Mouse (Mus musculus): ENCODE measurements around the gene Mecom. TPM values are rescaled to one million over a fixed set of nuclear protein-coding genes. Genes with fewer than 3 reads are reported as not detected.
"Not testable (repeated sequence)": the region's sequence is repeated elsewhere in the genome, so short reads cannot be mapped to it uniquely, and the experiment has no call there.

Gene Mecom
- polyA plus RNA-seq, 1 experiment, result 0.02 TPM

DNA sequence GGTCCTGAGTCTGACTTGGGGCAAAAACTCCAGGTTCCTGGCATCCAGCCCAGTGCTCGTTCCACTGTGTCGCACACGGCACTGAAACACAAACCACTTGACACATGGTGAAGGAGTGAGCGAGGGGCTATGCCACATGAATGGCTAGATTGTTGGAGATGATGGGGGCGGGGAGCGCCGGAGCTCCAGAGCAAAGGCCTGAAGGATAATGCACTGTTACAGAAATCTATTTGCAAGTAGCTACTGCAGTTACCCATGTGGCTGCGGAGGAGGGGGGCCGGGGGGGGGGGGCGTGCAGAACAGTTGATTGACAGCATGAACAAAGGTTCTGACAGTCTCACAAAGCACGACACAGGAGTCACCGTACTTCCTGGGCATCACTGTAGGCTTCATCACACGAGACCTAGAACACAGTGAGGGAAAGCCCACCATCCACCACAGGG, 320.9 kb downstream of the Mecom start:
- Histone ChIP-seq H3K36me3 (ENCODE audit: control insufficient read depth) (no peaks in the 10 kb centered on the region), H3K9me3 (ENCODE audit: control insufficient read depth, low read length) (no peaks in the 10 kb centered on the region), H3K4me1 (ENCODE audit: control insufficient read depth) (no peaks in the 10 kb centered on the region), H3K27me3 (ENCODE audit: control insufficient read depth) (no peaks in the 10 kb centered on the region), H3K4me3 (replicated peaks) (no peak overlapping the region)
- no peak for TF ChIP-seq GATA1 (IDR thresholded peaks at IDR 0.05; ENCODE audit: low read length)
- no peak for TF ChIP-seq TAL1 (IDR thresholded peaks at IDR 0.05; ENCODE audit: low read length)

DNA sequence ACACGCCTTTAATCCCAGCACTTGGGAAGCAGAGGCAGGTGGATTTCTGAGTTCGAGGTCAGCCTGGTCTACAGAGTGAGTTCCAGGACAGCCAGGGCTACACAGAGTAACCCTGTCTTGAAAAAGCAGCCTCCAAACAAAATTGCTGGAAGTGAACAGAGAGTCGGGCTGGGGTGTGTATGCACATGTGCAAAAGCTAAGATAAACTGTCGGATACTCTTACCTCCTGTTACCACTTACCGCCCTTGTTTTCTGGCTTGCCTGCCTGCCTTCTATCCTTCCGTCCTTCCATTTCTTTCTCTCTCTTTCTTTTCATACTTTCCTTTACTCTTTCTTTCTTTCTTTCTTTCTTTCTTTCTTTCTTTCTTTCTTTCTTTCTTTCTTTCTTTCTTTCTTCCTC, 322.6 kb downstream of the Mecom start:
- not testable (repeated sequence) for H3K4me3 ChIP-seq (replicated peaks); H3K27me3 ChIP-seq (ENCODE audit: control insufficient read depth)

DNA sequence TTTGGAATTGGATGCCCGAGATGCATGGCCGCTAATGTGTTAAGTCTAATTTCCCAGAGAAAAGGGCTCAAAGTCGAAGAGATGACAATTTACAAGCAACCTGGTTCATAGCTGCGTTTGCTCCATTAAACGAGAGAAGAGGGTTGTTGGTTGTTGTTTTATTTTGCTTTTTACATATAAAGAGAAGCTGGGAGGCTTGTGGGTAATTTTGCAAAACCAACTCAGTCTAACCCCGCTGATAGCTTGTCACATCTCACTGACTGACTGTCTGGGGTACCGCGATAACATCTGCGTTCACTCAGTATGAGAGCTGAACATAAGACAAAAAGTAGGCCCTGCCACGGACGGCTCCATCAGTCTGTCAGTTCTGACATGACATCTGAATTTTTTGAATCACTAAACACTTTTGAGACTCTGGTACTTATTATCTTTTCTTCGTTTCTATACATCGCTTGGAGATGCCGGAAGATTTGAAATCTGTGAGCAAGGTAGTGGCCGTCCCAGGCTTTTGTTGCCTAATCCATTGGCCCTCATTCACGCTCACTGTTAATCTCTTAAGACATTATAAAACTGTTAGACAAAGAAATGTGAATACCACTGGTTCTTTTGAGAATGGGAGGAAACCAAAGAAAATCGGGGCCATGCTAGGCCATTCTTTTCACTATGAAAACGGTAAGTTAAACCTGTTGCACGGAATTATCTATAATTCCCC, 327.0 kb downstream of the Mecom start:
- H3K36me3 ChIP-seq (ENCODE audit: control insufficient read depth), result no peaks in the 10 kb centered on the region
- peaks cover 18% of the 10 kb centered on the region for H3K27me3 ChIP-seq (ENCODE audit: control insufficient read depth)
- H3K4me1 ChIP-seq (ENCODE audit: control insufficient read depth), result no peaks in the 10 kb centered on the region
- H3K4me3 ChIP-seq (replicated peaks), result no peak overlapping the region
- H3K9me3 ChIP-seq (ENCODE audit: control insufficient read depth, low read length), result no peaks in the 10 kb centered on the region
- TF ChIP-seq GATA1 (IDR thresholded peaks at IDR 0.05; ENCODE audit: low read length) (no peak), TAL1 (IDR thresholded peaks at IDR 0.05; ENCODE audit: low read length) (no peak)

More for the DNA sequence above, 322.6 kb downstream of the Mecom start:
- H3K36me3 ChIP-seq (ENCODE audit: control insufficient read depth); H3K9me3 ChIP-seq (ENCODE audit: control insufficient read depth, low read length); H3K4me1 ChIP-seq (ENCODE audit: control insufficient read depth): not testable (repeated sequence)

DNA sequence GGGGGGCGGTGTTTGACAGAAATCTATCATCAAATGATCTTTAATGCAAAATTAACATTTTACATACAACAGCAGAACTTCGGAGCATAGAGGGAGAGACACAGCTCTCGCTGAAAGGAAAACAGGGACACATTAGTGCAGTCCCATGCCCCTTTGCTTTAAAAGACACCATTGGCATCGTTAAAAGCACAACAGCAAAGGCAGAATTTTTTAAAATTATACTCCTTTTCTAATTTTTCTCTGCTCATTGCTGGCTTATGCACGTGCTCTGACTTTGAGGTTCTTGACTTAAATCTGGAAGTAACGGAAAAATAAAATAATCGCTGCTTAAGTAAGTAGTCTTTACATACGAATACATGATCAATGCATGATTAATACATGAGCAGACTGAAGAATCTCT, 327.9 kb downstream of the Mecom start:
- Histone ChIP-seq H3K27me3 (ENCODE audit: control insufficient read depth) (peaks cover 18% of the 10 kb centered on the region), H3K4me1 (ENCODE audit: control insufficient read depth) (no peaks in the 10 kb centered on the region), H3K9me3 (ENCODE audit: control insufficient read depth, low read length) (no peaks in the 10 kb centered on the region), H3K4me3 (replicated peaks) (no peak overlapping the region), H3K36me3 (ENCODE audit: control insufficient read depth) (no peaks in the 10 kb centered on the region)
- no peak for TF ChIP-seq TAL1 (IDR thresholded peaks at IDR 0.05; ENCODE audit: low read length)
- TF ChIP-seq GATA1 (IDR thresholded peaks at IDR 0.05; ENCODE audit: low read length), result no peak

DNA sequence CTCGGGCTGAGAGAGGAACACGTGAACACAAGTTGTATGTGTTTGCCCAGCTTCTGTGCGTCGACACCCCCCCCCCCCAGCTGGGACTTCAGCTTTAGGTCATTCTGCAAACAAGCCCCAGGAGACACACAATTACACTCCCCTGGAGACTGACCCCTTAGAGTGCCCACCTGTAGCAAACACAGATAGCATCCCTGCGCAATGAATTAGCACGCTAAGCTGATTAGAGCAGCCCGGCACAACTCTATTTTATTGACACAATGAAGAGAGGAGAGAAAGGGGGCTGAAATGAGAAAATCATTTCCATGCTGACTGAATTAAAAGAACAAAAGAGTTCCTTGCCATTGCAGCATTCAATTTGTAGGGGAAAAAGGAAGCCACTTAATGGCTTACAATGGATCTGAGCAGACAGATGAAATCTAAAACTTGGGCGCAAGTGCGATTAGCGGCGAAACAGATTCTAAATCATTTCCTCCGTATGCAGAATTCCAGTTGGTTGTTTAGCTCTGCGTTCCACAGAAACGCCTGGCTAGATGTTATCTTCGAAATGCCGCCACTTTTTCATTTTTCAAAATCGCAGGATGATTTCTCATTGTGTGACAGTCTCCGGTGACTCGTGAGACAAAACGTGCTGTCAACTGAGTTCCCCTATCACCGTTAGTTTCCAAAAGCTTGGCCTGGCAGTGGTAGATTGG, 328.5 kb downstream of the Mecom start:
- no peaks in the 10 kb centered on the region for H3K9me3 ChIP-seq (ENCODE audit: control insufficient read depth, low read length)
- no peaks in the 10 kb centered on the region for H3K36me3 ChIP-seq (ENCODE audit: control insufficient read depth)
- H3K27me3 ChIP-seq (ENCODE audit: control insufficient read depth), result peaks cover 18% of the 10 kb centered on the region
- no peak for TF ChIP-seq GATA1 (IDR thresholded peaks at IDR 0.05; ENCODE audit: low read length)
- no peak for TF ChIP-seq TAL1 (IDR thresholded peaks at IDR 0.05; ENCODE audit: low read length)
- H3K4me3 ChIP-seq (replicated peaks), result no peak overlapping the region
- H3K4me1 ChIP-seq (ENCODE audit: control insufficient read depth), result no peaks in the 10 kb centered on the region

DNA sequence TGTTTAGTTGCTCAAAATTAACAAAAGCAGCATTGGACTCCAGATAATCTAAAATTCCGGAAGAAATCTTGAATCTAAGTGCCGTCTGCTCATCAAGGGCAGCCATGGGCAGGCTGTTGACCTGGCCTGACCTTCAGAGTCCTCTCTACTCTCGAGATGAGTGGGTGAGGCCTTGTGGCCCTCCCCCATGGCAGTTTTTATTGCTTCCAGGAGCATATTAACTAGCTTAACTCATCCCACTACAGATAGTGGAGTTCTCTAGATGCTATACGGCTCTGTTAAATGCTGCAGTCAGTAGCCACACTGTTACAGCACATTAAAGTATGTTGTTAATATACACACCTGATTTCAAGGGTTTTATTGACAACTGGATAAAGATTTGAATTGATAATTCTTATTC, 333.2 kb downstream of the Mecom start:
- TF ChIP-seq GATA1 (IDR thresholded peaks at IDR 0.05; ENCODE audit: low read length) (no peak), TAL1 (IDR thresholded peaks at IDR 0.05; ENCODE audit: low read length) (no peak)

DNA sequence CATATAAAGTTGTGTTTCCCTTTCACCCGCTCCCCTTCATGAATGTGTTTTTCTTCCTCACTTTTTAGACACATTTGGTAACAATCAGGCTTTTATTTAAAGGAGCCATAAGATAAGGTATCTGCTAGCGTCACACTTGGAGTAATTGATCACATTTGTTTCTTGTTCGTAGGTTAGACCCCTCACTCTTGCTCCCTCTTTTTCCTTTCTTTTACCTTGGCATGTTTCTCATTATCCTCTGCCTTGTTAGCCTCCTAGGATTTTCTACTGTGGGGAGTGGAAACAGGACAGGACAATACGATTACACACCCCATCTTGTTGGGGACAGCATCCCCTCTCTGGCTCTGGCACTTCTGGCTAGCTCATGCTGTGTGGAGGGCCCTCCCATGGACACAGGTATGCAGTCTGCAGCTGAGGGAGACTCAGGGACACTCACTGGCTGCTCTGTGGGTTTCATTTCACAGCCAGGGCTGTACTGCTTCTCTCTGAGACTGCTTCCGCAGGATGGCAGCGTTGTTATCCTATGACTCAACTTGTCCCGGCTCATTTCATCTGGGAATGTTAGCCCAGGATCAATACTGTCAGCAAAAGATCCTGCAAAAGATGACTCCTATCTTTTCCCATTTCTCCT, 334.2 kb downstream of the Mecom start:
- Histone ChIP-seq H3K4me1 (ENCODE audit: control insufficient read depth) (no peaks in the 10 kb centered on the region), H3K4me3 (replicated peaks) (no peak overlapping the region), H3K9me3 (ENCODE audit: control insufficient read depth, low read length) (no peaks in the 10 kb centered on the region), H3K27me3 (ENCODE audit: control insufficient read depth) (peaks cover 2% of the 10 kb centered on the region; the same call in 1 of the 2 replicates), H3K36me3 (ENCODE audit: control insufficient read depth) (no peaks in the 10 kb centered on the region)
- no peak for TF ChIP-seq GATA1 (IDR thresholded peaks at IDR 0.05; ENCODE audit: low read length)
- TF ChIP-seq TAL1 (IDR thresholded peaks at IDR 0.05; ENCODE audit: low read length), result no peak

More for the DNA sequence above, 333.2 kb downstream of the Mecom start:
- Histone ChIP-seq H3K9me3 (ENCODE audit: control insufficient read depth, low read length) (no peaks in the 10 kb centered on the region), H3K27me3 (ENCODE audit: control insufficient read depth) (peaks cover 12% of the 10 kb centered on the region), H3K4me3 (replicated peaks) (no peak overlapping the region), H3K4me1 (ENCODE audit: control insufficient read depth) (no peaks in the 10 kb centered on the region), H3K36me3 (ENCODE audit: control insufficient read depth) (no peaks in the 10 kb centered on the region)

DNA sequence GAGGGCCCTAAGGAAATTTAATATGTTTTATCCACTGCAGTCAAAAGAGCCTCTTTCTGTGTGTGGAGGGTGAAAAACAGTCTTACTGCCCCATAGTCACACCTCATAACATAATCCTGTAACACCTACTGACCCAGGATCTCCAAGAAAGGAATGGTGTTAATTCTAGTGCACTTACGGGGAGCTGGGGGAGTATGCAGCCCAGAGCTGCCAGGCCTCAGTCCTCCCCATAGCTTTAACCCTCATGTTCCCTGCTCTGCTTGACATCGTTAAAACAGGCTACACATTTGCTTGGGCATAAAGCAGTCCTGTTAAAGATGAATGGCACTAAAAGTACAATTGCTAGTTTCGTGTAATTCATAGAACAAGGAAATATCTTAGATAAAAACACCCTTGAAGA, 335.0 kb downstream of the Mecom start:
- Histone ChIP-seq H3K4me1 (ENCODE audit: control insufficient read depth) (no peaks in the 10 kb centered on the region), H3K36me3 (ENCODE audit: control insufficient read depth) (no peaks in the 10 kb centered on the region), H3K27me3 (ENCODE audit: control insufficient read depth) (no peaks in the 10 kb centered on the region), H3K9me3 (ENCODE audit: control insufficient read depth, low read length) (no peaks in the 10 kb centered on the region), H3K4me3 (replicated peaks) (no peak overlapping the region)
- TF ChIP-seq GATA1 (IDR thresholded peaks at IDR 0.05; ENCODE audit: low read length) (no peak), TAL1 (IDR thresholded peaks at IDR 0.05; ENCODE audit: low read length) (no peak)

DNA sequence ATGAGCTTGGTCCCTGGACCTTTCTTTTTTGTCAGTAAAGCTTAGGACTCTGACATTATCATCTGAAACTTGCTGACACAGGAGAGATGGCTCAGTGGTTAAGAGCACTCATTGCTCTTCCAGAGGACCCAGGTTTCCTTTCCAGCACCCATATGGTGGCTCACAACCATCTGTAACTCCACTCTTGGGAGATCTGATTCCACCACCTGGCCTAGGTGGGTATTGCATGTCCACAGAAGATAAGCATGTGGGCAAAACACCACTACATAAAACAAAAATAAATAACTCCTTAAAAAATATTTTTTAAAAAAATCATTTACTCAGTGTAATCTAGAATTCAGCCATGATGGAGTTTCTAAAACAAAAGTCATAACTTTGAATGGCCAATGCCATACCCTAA, 338.7 kb downstream of the Mecom start:
- Histone ChIP-seq H3K27me3 (ENCODE audit: control insufficient read depth) (no peaks in the 10 kb centered on the region), H3K36me3 (ENCODE audit: control insufficient read depth) (no peaks in the 10 kb centered on the region), H3K4me1 (ENCODE audit: control insufficient read depth) (no peaks in the 10 kb centered on the region), H3K4me3 (replicated peaks) (no peak overlapping the region), H3K9me3 (ENCODE audit: control insufficient read depth, low read length) (no peaks in the 10 kb centered on the region)
- no peak for TF ChIP-seq GATA1 (IDR thresholded peaks at IDR 0.05; ENCODE audit: low read length)
- no peak for TF ChIP-seq TAL1 (IDR thresholded peaks at IDR 0.05; ENCODE audit: low read length)
